Mouse (Mus musculus): ENCODE results near the gene Nsun2. TPM values are rescaled to one million over a fixed set of nuclear protein-coding genes. Genes with fewer than 3 reads are reported as not detected.

Nsun2 gene
- 124 and 131 TPM in 2 replicates for polyA plus RNA-seq (2015; fragmentation: Nextera tagmentation; extraction: Ambion mirVana)

DNA sequence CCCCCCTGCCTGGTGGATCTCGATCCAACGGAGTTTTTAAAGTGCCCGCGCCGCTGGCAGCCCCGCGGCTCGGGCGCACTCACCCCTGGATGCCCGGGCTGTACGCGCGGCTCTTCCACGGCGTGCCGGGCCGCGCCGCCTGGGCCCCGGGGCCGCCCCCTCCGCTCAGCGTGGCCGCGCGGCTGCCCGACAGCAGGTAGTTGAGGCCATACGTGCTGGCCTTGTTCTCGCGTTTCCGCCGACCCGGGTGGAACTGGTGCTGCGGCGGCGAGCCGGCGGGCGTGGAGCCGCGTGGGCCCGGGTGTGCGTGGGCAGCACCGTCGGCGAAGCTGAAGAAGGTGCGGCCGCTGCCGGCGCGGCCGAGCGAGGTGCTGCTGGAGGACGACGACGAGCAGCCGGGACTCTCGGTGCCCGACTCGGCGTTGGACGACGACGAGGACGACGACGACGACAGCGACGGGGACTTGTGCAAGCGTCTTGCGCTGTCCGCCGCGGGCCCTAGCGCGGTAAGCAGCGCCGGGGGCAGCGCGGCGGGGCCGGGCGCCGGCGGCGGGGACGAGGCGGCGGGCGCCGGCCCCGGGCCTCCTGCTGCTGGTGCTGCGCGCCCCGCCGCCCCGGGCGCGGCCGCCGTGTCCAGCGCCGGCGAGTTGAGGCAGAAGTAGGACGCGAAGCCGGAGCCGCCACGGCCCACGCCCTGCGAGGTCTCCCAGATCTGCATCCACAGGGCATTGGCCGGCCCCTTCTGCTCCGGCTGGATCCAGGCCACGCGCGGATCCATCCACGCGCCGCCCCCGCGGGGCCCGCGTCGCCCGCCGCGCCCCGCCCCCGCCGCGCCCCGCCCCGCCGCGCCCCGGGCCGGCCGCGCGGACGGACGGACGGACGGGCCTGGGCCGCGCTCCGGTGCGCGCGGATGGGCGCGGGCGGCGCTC lies at the start of gene Nsun2:
TSS of gene Nsun2 (plus strand) at position 342 of the 929 bp plus-strand sequence.
- H3K9ac ChIP-seq (replicated peaks; ENCODE audit: low read length): peak within 1 kb of the TSS; percentile 90
- no peaks in the 10 kb centered on the region for H3K27me3 ChIP-seq (ENCODE audit: insufficient read depth, low read length)
- WGBS: under 1% methylated on average over 109 of the region's 155 CpGs
- peaks cover 7% of the 10 kb centered on the region for H3K36me3 ChIP-seq (ENCODE audit: insufficient read depth, low read length)
- 0 out of 2 replicates have a peak, but pooled peaks have one; percentile 0 for ATAC-seq (ENCODE audit: low FRiP score, low TSS enrichment)
- peaks cover 41% of the 10 kb centered on the region for H3K4me1 ChIP-seq (ENCODE audit: insufficient read depth, low read length)
- H3K4me2 ChIP-seq (replicated peaks; ENCODE audit: low read depth, low read length): peak within 1 kb of the TSS; percentile 93
- H3K27ac ChIP-seq (ENCODE audit: low read length): peak within 1 kb of the TSS; percentile 93
- H3K9me3 ChIP-seq (ENCODE audit: low read length): no peaks in the 10 kb centered on the region
- H3K4me3 ChIP-seq (ENCODE audit: low read length): peak within 1 kb of the TSS; percentile 94

- H3K9me3 ChIP-seq (ENCODE audit: low read length): no peaks in the 10 kb centered on the region
- WGBS: 11% methylated on average over 6 of the region's 6 CpGs
- no peak overlapping the region for H3K9ac ChIP-seq (replicated peaks; ENCODE audit: low read length)
- H3K4me3 ChIP-seq (ENCODE audit: low read length): no peak overlapping the region
- ATAC-seq (ENCODE audit: low FRiP score, low TSS enrichment): no peak
- H3K27me3 ChIP-seq (ENCODE audit: insufficient read depth, low read length): peaks cover 49% of the 10 kb centered on the region
- H3K4me2 ChIP-seq (replicated peaks; ENCODE audit: low read depth, low read length): no peak overlapping the region
- peaks cover 27% of the 10 kb centered on the region for H3K4me1 ChIP-seq (ENCODE audit: insufficient read depth, low read length)
- no peaks in the 10 kb centered on the region for H3K36me3 ChIP-seq (ENCODE audit: insufficient read depth, low read length)
- no peak overlapping the region for H3K27ac ChIP-seq (ENCODE audit: low read length)
Observed at GRCm38 (mm10) chr13:69485326-69485725, 48.2 kb upstream of the Nsun2 start.

DNA sequence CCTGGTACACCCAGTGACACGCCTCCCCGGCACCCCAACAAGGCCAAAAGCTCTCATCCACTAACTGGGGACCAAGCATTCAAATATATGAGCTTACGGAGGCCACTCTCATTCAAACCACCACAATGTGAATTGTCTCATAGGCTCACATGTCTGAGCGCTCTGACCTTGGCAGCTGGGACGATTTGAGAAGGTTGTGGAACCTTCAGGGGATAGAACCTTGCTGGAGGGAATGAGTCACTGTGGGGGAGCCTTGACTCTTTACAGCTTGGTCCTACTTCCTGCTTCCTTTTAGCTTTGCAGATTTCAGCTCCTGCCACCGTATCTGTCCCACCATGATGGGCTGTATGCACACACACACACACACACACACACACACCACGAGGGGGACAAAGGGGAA lies 47.7 kb upstream of the Nsun2 start:
- Histone ChIP-seq H3K4me2 (replicated peaks; ENCODE audit: low read depth, low read length) (no peak overlapping the region), H3K4me1 (ENCODE audit: insufficient read depth, low read length) (peaks cover 25% of the 10 kb centered on the region), H3K4me3 (ENCODE audit: low read length) (no peak overlapping the region), H3K27ac (ENCODE audit: low read length) (no peak overlapping the region), H3K9me3 (ENCODE audit: low read length) (no peaks in the 10 kb centered on the region), H3K36me3 (ENCODE audit: insufficient read depth, low read length) (no peaks in the 10 kb centered on the region), H3K27me3 (ENCODE audit: insufficient read depth, low read length) (peaks cover 45% of the 10 kb centered on the region), H3K9ac (replicated peaks; ENCODE audit: low read length) (no peak overlapping the region)
- no peak for ATAC-seq (ENCODE audit: low FRiP score, low TSS enrichment)
- 73% methylated on average over 7 of the region's 7 CpGs for WGBS

- H3K4me1 ChIP-seq (ENCODE audit: insufficient read depth, low read length): peaks cover 15% of the 10 kb centered on the region
- no peak overlapping the region for H3K27ac ChIP-seq (ENCODE audit: low read length)
- WGBS: 83% methylated on average over 7 of the region's 7 CpGs
- H3K27me3 ChIP-seq (ENCODE audit: insufficient read depth, low read length): peaks cover 41% of the 10 kb centered on the region
- H3K9me3 ChIP-seq (ENCODE audit: low read length): no peaks in the 10 kb centered on the region
- no peak overlapping the region for H3K4me3 ChIP-seq (ENCODE audit: low read length)
- peak overlapping the region; percentile 59 for H3K4me2 ChIP-seq (replicated peaks; ENCODE audit: low read depth, low read length)
- ATAC-seq (ENCODE audit: low FRiP score, low TSS enrichment): no peak
- no peak overlapping the region for H3K9ac ChIP-seq (replicated peaks; ENCODE audit: low read length)
- no peaks in the 10 kb centered on the region for H3K36me3 ChIP-seq (ENCODE audit: insufficient read depth, low read length)
Observed at GRCm38 (mm10) chr13:69487108-69487507, 46.4 kb upstream of the Nsun2 start.

GRCm38 (mm10) chr13:69487611-69488275 lies 45.8 kb upstream of the Nsun2 start:
- 2% methylated on average over 26 of the region's 26 CpGs for WGBS
- peak overlapping the region; percentile 59 for H3K4me2 ChIP-seq (replicated peaks; ENCODE audit: low read depth, low read length)
- H3K36me3 ChIP-seq (ENCODE audit: insufficient read depth, low read length): no peaks in the 10 kb centered on the region
- H3K9ac ChIP-seq (replicated peaks; ENCODE audit: low read length): peak overlapping the region; percentile 28; the same call in 1 of the 2 replicates
- H3K27me3 ChIP-seq (ENCODE audit: insufficient read depth, low read length): peaks cover 36% of the 10 kb centered on the region
- peak; percentile 79 for ATAC-seq (ENCODE audit: low FRiP score, low TSS enrichment)
- peaks cover 15% of the 10 kb centered on the region for H3K4me1 ChIP-seq (ENCODE audit: insufficient read depth, low read length)
- peak overlapping the region; percentile 27 for H3K4me3 ChIP-seq (ENCODE audit: low read length)
- H3K27ac ChIP-seq (ENCODE audit: low read length): no peak overlapping the region
- no peaks in the 10 kb centered on the region for H3K9me3 ChIP-seq (ENCODE audit: low read length)

- WGBS: 32% methylated on average over 13 of the region's 13 CpGs
- Histone ChIP-seq H3K4me3 (ENCODE audit: low read length) (no peak overlapping the region), H3K4me1 (ENCODE audit: insufficient read depth, low read length) (peaks cover 15% of the 10 kb centered on the region), H3K36me3 (ENCODE audit: insufficient read depth, low read length) (no peaks in the 10 kb centered on the region), H3K4me2 (replicated peaks; ENCODE audit: low read depth, low read length) (peak overlapping the region; percentile 59; the same call in 1 of the 2 replicates), H3K9ac (replicated peaks; ENCODE audit: low read length) (no peak overlapping the region), H3K27ac (ENCODE audit: low read length) (no peak overlapping the region), H3K9me3 (ENCODE audit: low read length) (no peaks in the 10 kb centered on the region), H3K27me3 (ENCODE audit: insufficient read depth, low read length) (peaks cover 26% of the 10 kb centered on the region)
- peak; percentile 9; the same call in 1 of the 2 replicates for ATAC-seq (ENCODE audit: low FRiP score, low TSS enrichment)
Observed at GRCm38 (mm10) chr13:69488565-69489255, 44.8 kb upstream of the Nsun2 start.

DNA sequence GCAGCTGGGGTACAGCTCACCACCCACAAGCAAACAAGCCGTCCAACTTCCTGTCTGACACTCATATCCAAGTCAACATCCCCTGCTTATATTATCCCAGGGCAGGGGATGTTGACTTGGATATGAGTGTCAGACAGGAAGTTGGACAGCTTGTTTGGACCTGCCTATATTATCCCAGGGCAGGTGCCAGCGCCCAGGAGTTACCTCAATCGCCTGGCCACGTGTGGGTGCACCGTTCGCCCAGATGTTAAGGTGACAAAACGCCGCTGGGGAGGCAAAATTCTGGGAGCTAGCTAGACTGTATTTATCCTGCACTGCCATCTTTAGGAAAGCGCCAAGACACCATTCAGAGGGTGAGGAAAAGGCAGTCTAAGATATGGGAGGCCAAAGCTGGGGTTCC lies 43.8 kb upstream of the Nsun2 start:
- no peak for ATAC-seq (ENCODE audit: low FRiP score, low TSS enrichment)

GRCm38 (mm10) chr13:69492876-69493463 lies 40.6 kb upstream of the Nsun2 start:
- Histone ChIP-seq H3K4me2 (replicated peaks; ENCODE audit: low read depth, low read length) (no peak overlapping the region), H3K36me3 (ENCODE audit: insufficient read depth, low read length) (peaks cover 11% of the 10 kb centered on the region), H3K9me3 (ENCODE audit: low read length) (no peaks in the 10 kb centered on the region), H3K27me3 (ENCODE audit: insufficient read depth, low read length) (peaks cover 8% of the 10 kb centered on the region; the same call in 1 of the 2 replicates), H3K27ac (ENCODE audit: low read length) (no peak overlapping the region), H3K4me3 (ENCODE audit: low read length) (no peak overlapping the region), H3K9ac (replicated peaks; ENCODE audit: low read length) (no peak overlapping the region), H3K4me1 (ENCODE audit: insufficient read depth, low read length) (peaks cover 9% of the 10 kb centered on the region)
- ATAC-seq (ENCODE audit: low FRiP score, low TSS enrichment): no peak
- 29% methylated on average over 7 of the region's 7 CpGs for WGBS

More for the DNA sequence above, 43.8 kb upstream of the Nsun2 start:
- H3K36me3 ChIP-seq (ENCODE audit: insufficient read depth, low read length): no peaks in the 10 kb centered on the region
- peaks cover 18% of the 10 kb centered on the region for H3K27me3 ChIP-seq (ENCODE audit: insufficient read depth, low read length)
- 76% methylated on average over 9 of the region's 9 CpGs for WGBS
- H3K4me1 ChIP-seq (ENCODE audit: insufficient read depth, low read length): peaks cover 15% of the 10 kb centered on the region
- no peaks in the 10 kb centered on the region for H3K9me3 ChIP-seq (ENCODE audit: low read length)
- H3K4me2 ChIP-seq (replicated peaks; ENCODE audit: low read depth, low read length): no peak overlapping the region
- no peak overlapping the region for H3K27ac ChIP-seq (ENCODE audit: low read length)
- no peak overlapping the region for H3K9ac ChIP-seq (replicated peaks; ENCODE audit: low read length)
- H3K4me3 ChIP-seq (ENCODE audit: low read length): no peak overlapping the region

DNA sequence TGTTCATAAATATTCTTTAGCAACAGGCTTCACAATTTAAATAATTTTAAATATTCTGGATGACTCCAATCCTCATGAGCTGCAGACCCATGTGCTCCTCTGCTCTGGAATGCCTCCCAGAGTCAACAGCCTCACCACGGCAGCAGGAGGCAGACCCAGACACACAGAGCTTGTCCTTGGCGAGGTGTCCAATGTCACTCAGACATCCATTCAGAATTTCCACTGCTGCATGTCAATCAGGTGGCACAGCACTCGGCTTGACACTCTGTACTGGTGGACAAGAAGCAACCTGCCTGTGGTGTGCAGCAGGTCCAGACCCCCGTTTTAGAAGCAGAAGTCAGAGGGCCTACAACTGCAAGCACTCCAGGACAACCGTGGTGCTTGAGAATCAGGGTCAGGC lies 35.3 kb upstream of the Nsun2 start:
- Histone ChIP-seq H3K9ac (replicated peaks; ENCODE audit: low read length) (no peak overlapping the region), H3K4me1 (ENCODE audit: insufficient read depth, low read length) (no peaks in the 10 kb centered on the region), H3K27ac (ENCODE audit: low read length) (no peak overlapping the region), H3K27me3 (ENCODE audit: insufficient read depth, low read length) (no peaks in the 10 kb centered on the region), H3K4me3 (ENCODE audit: low read length) (no peak overlapping the region), H3K4me2 (replicated peaks; ENCODE audit: low read depth, low read length) (no peak overlapping the region), H3K9me3 (ENCODE audit: low read length) (no peaks in the 10 kb centered on the region), H3K36me3 (ENCODE audit: insufficient read depth, low read length) (peaks cover 62% of the 10 kb centered on the region)
- 81% methylated on average over 5 of the region's 5 CpGs for WGBS
- ATAC-seq (ENCODE audit: low FRiP score, low TSS enrichment): no peak
